Mouse (Mus musculus) mammary gland, adult 2 months (tissue): Measurements from ENCODE around the gene Erc2. TPM values are rescaled to one million over a fixed set of nuclear protein-coding genes. Genes with fewer than 3 reads are reported as not detected.

Experiments used
- polyA plus RNA-seq: library from polyadenylated mRNA; depleted of rRNA; stranded (reverse); fragments of >200 nt; gene quantifications from 2 replicates; pipeline ENCODE4 v1.2.3, GENCODE M21; 2012; ENCODE audit warnings: low replicate concordance; rRNA removed

Gene Erc2
- polyA plus RNA-seq, result 0.06 and 0.12 TPM in 2 replicates

GRCm38 (mm10) chr14:27622176-27622922, at the start of gene Erc2:
TSS of gene Erc2 (plus strand) at chr14:27622428.

GRCm38 (mm10) chr14:28504101-28505050, 882.1 kb downstream of the Erc2 start, which contains the start of gene Wnt5a:
TSS of gene Wnt5a (plus strand) at chr14:28504750.

Other genes with a start within 250 kb of the Erc2 start
- 3.9 and 8.7 TPM in 2 replicates for gene Fam208a, start 193.6 kb upstream of the Erc2 start, polyA plus RNA-seq
- 0.73 and 2.5 TPM in 2 replicates for gene Ccdc66, start 114.0 kb upstream of the Erc2 start, polyA plus RNA-seq